Mouse (Mus musculus) right cerebral cortex, postnatal 4 days (tissue): Measurements from ENCODE around the gene Tmem56.

Experiments
- DNase-seq: peaks from one replicate; pipeline ENCODE4 v3.0.0-alpha.2; 2022

The Tmem56 gene

DNA sequence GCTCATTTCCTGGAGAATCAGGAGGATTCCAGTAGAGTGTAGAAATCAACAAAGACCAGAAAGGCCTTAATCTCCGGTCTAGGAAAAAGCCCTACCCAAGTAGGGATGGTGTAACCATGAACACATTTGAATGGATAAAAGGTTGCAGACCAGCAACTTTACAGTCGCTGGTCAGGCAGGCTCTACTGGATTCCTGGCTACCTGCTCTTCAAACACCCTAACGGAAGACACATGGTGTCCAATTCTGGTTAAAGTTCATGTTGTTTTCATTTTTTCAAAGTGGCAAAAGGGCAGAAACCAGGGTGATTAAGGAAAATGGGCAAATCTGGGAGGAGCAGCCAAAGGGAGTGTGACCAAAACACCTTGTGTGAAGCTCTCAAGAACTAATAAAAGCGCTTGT lies 5.9 kb downstream of the Tmem56 start:
- DNase-seq, result no peak

DNA sequence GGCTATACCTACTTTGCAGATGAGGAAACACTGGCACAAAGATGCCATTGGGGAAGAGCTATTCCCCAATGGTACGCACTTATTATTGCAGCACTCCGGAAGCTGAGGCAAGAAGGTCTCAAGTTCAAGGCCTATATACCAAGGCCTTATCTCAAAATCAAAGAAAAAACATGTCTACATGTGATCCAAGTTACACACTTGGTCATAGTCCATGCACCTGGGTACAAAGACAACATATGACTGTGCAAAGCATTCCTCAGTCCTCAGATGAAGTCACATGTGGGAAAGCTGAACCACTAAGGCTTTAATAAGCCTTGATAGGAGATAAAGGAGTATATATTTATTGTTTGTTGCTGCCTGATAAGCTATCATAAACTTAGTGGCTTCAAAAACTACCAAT lies 8.9 kb downstream of the Tmem56 start:
- no peak for DNase-seq

DNA sequence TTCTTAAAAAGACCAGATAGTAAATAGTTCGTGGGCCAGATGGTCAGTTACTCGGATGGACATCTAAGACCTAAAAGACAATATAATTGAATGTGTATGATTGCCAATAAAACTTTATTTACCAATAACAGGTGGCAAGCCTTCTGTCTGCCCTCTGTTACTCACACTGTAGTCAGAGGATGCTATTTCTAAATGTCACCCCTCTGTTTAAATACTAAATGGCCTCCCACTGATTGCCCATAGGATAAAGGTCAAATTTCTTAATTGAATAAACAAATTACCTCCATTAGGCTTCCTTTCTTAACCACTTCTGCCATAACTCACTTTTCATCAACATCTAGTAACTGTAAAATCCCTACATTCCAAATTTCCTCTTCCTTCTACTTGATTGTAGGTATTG lies 10.3 kb downstream of the Tmem56 start:
- DNase-seq, result no peak

DNA sequence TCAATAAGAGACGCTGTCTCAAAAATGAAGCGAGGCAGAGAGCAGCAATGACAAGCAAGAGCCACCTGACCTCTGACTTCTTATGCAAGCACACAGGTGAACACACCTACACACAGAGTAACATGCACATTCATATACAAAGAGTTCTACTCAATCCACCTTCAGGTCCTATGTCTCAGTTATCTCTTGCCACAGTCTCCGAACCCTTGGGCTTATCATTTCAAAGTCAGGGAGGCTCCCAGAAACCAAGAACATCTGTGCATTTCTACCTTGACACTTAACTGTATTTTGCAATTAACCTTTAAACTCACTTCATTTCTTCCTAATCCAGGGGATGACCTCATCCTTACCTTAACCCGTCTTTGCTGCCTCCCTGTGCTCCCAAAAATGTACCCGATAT lies 15.6 kb downstream of the Tmem56 start:
- no peak for DNase-seq

DNA sequence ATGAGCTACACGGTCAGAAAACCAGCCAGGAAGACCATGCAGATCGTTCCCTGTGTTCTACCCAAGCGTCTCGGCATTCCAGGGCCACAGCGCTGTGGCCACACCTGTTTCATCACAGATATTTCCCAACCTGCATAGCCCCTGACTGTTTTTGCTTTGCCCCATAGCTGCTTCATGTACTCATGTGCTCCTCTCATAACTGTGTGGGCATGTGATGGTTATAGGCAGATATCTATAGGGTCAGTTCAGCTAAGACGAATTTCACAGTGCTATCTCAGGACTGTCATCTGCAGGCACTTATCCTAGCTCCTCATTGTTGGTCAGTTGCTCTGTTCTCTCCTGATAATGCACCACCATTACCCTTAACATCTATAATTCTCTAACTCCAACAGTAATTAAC lies 18.7 kb downstream of the Tmem56 start:
- no peak for DNase-seq

DNA sequence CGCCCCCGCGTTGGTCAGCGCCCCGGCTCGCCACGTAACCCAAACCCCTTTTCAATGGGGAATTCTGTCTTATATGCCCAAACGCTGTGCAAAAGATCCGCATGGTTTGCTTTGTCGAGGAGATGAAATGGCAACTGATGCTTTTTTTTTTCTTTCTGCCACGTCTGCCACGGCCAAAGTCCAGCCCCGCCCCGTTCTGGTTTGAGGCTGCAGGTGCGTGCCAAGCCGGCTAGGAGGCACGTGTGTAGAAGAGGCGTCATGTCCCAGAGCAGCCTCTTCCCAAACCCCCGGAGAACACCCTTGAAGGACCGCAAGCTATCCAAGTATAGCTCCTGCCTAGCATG lies 19.7 kb downstream of the Tmem56 start:
- peak; percentile 47 for DNase-seq

DNA sequence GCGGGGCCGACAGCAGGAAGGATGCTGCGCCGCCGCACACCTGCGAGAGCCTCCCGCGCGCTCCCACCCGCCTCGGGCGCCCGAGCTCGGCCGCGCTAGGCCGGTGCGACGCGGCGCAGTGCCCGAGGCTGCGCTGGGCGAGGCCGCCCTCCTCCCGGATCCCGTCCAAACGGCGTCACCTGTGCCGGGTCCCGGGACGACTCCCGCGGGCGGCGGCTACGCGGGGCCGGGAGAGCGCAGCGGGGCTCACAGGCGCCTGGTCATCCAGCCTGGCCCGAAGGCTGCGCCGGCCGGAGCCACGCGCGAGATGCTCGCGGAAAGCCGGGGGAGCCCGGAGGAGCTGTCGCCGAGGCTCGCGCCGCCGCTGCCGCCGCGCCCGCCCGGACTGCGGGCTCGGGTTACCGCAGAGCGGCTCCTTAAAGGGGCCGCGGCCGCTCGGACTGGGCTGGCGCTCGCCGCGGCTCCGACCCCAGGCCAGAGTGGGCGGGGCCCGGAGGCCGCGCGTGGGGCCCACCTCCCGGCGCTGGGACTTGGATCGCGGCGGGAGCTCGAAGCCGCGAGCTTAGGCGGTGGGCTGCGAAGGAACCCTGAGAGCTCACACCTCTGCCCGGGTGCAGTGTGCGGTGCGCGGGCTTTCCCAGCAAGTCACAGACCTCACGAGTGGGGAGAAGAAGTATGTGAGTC lies 20.2 kb downstream of the Tmem56 start:
- peak; percentile 48 for DNase-seq

DNA sequence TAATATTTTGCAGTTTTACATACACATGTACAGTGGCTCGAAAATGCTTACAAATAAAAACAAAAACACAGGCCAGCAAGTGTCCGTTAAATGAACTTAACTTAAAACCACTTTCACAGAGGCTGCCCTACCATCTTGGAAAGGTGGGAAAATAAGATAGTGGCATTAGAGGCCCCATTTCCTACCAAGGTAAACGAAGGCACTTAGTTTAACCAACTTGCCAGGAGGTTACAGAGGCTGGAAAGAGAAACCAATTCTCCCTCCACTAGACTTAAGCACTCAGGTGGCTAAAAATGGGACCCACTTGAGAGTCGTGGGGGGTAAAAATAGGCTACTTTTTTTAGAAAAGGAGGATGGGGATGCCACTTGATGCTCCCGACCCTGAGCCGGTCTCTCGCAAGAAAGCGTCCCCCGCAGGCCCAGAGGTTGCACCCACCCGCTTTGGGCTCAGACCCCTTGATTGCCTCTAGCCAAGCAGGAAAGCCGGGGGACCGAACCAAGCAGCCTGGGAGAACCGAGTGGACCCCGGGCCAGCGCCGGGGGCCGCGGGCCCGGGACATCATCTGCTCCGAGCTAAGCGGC lies 20.9 kb downstream of the Tmem56 start:
- DNase-seq, result no peak

DNA sequence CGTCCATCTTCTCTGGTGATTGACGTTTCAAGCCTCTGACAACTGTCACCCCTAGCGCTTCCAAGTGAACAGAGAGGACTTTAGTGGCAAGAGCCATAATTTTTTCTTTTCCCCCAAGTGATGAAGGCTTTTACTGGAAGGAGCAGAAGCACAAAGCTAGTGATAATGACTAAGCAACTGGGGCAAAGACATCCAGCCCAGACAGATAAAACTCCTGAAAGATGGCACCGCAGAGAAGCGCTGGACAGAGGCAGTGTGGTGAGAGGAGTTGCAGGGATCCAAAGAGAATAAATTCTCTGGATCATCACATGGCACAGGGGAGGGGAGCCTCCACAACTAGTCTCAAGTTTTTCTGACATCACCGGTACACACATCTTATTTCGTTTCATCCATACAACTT lies 21.6 kb downstream of the Tmem56 start:
- no peak for DNase-seq

DNA sequence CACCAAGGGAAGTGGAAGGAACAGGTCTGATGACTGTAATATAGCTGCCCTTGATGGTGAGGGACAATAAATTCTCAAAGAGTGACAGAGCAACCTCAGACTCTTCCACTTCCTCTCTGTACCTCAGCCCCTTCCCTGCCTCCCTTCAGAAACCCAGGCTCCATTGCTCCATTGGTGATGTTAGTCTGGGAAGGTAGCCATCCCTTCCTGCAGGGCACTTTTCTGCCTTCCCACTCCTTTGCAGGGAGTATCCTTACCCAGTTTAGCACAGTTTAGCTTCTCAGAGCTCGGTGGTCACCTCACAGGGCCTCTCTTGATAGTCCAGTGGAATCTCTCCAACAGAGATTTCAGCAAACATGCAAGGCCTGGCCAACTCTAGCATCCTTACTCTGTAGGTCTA lies 22.1 kb downstream of the Tmem56 start:
- DNase-seq, result no peak

DNA sequence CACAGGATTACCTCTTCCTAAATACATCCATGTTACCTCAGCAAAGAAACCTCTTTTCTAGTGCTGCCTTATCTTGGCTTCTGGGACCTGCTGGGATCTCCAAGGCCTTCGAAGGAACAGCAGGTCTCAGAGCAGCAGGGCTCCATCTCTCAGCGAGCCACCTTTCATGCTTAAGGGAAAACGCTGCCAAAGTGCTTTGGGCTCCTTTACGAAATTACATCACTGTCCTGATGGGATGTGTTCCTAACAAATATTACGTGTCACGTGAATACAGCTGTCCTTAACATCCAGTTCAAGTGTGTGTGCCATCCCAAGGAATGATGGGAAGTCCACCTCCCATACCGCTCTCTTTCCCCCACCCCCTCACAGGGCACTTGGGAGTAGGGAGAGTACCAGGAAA lies 22.9 kb downstream of the Tmem56 start:
- no peak for DNase-seq

DNA sequence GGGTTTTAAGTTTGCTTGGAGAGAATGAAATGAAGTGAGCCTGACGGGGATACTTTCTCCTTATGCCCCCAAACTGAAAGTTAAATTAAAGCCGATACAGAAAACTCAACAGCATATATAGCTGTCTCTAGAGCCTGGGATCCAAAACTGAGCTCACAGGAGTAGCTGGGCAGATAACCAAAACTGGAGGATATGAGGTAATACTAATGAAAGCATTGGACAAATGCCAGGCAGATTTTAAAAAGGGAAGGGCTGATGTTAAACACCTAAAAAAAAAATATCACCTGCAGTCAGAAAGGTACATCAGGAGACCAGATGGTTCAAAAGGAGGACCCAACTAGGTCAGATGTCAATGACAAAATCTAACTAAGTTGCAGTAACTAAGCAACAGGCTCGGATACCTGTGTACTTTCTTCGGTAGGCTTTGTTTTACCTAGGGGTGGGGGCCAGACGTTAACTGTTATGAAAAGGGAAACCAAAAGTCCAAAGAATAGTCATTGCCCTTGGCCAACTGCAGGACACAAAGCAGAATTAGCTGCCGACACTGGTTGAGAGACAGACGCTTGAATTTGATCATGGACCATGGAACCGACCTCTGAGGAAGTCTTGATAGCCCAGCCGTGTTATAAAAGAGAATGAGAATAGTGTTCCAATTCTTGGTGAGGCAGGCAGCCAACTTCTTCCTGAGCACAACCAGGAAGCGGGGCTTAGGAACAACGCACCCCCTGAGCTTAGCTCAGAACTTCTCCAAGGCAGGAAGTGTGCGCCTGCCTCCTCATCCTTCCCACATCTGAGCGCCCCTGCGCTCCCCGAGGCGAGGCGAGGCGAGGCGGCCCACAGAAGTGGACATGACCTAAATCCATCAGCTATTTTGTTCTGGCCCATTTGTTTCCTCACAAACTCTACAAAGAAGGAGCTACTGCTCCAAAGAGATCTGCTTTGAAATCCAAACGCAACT lies 24.1 kb downstream of the Tmem56 start:
- no peak for DNase-seq

DNA sequence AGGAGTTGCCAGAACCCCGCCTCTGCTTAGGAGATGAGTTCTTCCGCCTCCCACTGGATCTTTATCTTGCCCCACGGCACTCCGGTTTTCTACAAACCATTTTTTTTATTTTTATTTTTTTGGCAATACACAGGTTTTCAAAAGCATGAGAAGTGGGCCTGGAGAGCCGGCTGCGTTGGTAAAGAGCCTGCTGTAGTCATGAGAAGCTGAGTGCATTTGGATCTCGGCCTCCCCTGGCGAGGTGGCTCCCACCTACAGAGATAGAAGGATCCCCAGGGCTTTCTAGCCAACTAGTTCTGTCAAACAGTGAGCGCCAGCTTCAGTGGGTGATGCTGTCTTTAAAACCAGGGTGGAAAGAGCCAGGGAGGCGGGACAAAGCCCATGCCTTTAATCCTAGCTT lies 25.5 kb downstream of the Tmem56 start:
- DNase-seq, result no peak

DNA sequence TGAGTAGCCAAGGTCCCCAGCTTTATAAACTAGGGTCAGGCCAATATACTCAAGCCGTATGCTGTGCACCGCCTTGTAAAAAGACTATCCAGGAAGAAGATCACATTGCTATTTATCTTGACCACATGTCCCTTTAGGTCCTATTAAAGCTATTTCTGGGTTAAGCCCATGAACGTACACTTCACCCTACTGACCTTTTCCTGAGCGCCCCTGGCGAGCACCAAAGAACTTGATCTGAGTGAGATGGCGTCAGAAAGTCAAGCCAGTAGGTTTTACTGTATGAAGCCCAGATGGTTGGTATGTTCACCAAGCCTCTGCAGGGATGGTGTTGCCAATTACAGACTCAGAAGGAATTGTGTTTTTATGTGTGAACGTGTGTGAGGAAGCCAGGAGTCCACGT lies 26.8 kb downstream of the Tmem56 start:
- DNase-seq, result no peak

DNA sequence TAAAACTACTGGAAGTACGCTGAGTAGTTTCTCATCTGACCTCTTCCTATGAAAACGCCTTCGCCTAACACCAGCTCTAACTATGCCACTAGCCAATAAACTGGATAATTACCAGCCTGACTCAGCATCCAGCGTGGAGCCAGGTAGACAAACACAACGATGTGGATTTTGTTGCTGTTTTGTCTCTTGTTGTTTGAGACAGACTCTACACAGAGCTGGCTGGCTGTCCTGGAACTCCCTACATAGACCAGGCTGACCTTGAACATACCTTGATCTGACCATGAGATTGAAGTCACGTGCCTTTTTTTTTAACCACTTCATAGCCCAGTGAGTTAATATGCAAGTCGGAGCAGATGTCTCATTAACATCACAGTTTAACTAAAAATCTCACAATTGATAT lies 27.4 kb downstream of the Tmem56 start:
- DNase-seq, result no peak

DNA sequence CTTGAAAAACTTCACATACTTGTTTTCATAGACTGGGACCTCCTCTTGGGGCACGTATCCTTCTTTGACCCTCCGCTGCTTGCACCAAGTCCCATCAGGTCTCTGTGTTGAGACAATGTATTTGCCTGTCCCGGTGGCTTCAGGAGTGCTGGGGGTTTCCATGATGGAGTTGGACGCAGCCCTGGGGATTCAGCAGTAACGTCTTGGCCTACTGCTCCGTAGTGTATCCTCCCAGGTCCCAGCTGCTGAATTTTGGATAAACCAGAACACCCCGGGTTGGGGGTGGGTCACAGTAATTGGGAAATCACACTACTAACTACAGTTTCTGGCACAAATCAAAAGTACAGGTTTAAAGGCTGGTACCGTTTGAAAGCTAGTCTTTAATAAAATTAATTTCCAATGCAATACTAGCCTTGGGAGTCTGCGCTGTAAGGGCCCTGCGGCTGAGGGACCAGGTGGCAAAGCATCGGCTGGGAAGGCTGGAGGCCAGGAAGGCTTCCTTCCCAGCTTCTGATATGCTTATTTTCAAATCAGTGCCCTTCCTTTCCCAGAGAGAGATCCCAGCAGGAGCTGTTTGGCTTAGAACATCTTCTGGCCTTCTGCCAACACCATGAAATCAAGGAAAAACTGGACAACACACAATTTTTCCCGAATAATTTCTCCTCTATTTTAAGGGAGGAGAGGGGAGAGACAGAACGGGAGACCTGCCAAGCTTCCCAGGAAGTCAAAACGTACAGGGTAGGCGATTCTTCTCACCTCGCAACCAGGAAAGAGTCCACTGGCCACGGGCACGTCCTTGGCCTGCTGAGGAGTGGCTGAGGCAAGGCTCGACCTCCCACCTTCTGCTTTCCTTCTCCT lies 32.1 kb downstream of the Tmem56 start:
- DNase-seq, result no peak

DNA sequence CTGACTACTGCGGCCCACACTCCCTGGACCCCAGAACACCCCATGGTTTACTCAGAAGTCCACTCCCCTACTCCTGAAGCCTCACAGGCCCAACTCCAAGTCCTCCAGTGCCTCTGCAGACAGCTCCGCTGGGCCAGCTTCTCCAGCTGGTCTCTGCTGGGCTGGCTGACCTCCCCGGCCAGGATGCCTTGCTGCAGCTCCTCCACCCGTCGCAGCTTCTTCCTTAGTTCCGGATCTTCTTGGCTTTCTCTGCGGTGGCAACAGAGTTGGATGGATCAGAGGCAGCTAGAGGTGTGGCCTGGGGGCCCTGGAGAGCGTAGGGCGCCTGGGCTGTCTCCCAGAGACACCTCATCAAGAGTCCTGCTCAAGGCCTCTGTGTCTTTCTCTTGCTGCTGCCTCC lies 32.9 kb downstream of the Tmem56 start:
- no peak for DNase-seq

DNA sequence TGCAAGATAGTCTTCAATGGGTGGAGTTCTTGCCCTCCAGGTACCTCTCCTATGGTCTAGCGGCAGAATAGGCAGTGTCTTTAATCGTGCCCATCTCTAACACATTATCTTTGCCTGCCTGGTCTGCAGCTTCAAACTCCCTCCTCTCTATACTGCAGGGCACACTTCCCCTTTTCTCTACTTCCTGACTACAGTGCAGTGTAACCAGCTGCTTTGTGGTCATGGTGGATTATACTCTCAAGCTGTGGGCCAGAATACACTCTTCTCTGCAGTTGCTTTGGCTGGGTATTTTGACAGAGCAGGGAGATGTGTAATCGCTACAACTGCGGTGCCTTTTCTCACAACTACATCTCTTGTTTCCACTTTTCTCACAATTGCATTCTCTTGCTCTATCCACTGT lies 40.0 kb downstream of the Tmem56 start:
- no peak for DNase-seq

DNA sequence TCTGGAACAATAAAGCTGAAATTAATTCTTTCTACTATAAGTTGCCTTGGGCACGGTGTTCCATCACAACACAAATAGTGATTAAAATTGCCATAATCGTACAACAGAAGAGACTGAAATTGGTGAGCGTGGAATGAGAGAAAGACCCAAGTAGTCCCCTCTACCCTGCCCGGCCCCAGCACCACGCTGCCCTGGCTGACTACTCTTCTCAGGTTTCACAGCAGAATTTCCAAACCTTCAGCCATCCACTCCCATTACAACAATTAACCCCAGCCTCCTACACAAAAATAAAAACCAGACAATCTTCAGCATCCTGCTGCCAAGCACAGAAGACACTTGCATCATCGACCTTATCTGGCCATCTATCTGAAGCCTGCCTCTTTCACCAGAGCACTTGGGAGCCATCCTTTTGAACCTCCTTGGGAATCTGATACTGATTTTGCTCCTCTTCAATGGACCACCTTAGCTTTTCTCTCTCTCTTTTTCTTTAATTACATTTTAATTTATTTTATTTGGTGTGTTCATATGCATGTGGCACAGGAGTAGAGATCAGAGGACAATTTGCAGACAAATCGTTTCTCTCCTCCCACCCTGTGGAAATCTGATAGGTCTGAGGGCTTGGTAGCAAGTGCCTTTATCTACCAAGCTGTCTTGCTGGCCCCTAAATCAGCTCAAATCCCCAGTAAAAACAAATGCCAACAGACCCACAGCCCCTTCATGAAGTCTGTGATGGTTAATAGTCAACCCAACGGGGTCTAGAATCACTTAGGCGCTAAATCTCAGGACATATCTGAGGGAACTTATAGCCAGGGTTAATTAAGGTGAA lies 40.6 kb downstream of the Tmem56 start:
- no peak for DNase-seq

DNA sequence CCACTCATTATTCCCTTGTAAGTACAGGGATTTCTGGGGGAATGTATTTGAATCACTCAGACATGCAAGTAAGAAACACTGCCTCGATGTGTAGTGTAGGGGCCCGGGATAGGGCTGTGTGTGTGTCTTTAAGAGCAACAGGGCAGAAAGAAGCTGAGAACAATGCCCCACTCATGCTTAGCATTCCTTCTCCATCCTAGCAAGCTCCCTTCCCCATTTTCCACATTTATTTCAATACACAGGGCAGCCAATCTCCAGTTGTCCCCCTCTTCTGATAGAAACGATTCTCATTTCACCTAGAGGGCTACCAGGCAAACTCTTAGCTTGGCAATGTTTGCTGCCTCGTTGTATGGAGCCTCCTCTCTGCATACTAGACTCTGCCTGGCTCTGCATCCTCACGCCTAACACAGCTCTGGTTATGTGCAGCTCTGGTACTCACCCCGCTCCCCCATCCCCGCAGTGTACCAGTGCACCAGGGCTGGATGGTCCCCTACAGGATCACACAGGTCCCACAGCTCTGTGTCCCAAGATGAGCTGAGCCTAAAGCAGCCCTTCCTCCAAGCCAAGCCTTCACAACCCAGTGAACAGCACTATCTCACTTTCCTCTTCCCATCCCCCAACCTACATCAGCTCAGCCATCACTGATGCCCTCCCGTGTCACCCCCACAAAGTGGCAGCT lies 42.4 kb downstream of the Tmem56 start:
- DNase-seq, result no peak

DNA sequence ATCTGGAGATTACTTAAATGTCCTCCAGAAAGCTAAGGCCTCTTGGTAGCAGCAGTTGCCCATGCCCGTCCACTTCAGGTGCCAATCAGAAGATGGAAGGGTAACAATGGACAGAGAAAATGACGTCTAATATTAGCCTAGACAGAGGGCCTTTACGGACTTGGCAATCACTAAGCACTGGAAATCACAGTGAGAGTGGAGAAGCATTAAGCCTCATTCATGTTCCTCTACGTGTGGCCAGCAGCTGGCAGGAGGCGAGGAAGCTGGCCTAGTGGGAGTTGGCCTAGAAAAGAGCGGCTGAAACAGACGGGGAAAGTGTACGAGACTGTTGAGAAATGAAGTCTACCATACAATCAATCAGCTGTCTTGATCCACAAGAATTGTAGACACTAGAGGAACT lies 43.8 kb downstream of the Tmem56 start:
- DNase-seq, result no peak

DNA sequence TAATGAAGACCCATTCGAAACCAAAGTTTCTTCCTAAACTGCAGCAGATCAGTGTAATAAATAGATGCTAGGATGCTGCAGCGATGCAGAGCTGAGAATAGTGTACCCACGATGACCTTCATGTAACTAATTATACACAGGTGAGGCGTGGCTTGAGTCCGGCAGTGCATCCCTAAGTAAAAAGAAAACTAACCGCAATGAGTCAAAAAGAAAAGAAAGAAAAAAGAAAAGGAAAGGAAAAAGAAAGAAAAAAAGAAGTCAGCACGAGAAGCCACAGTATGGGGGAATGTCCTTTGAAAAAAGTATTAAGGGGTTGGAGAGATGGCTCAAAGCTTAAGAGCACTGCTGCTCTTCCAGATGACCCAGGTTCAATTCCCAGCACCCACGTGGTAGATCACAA lies 58.1 kb downstream of the Tmem56 start:
- no peak for DNase-seq
